Mouse (Mus musculus) intestine, embryonic 15.5 days (tissue): ENCODE results near the gene Amotl1. TPM values are rescaled to one million over a fixed set of nuclear protein-coding genes. Genes with fewer than 3 reads are reported as not detected.
"Not testable (repeated sequence)": the region's sequence is repeated elsewhere in the genome, so short reads cannot be mapped to it uniquely, and the experiment has no call there.

ENCODE experiments used
- ATAC-seq: fragments of 200-750 bp; cut with Nextera tagmentation; 2 replicates; pipeline ENCODE4 v1.8.0; 2017; ENCODE audit warnings: moderate TSS enrichment, moderate library complexity
- H3K27ac ChIP-seq: fragments of 300-500 bp; sonication (generic); 2 replicates; pipeline ENCODE4 v1.5.1; 2015; ENCODE audit warnings: mild to moderate bottlenecking, inconsistent platforms
- H3K27me3 ChIP-seq: fragments of 300-500 bp; sonication (generic); replicated peaks from 2 replicates; pipeline ENCODE4 v1.6.1; 2015; ENCODE audit warnings: inconsistent platforms
- H3K36me3 ChIP-seq: fragments of 300-500 bp; sonication (generic); 2 replicates; pipeline ENCODE4 v1.6.1; 2015; ENCODE audit warnings: inconsistent platforms
- H3K4me1 ChIP-seq: fragments of 300-500 bp; sonication (generic); replicated peaks from 2 replicates; pipeline ENCODE4 v1.6.1; 2015; ENCODE audit warnings: inconsistent platforms
- H3K4me2 ChIP-seq: fragments of 300-500 bp; sonication (generic); replicated peaks from 2 replicates; pipeline ENCODE4 v1.6.1; 2015; ENCODE audit warnings: mild to moderate bottlenecking, inconsistent platforms
- H3K4me3 ChIP-seq: fragments of 300-500 bp; sonication (generic); replicated peaks from 2 replicates; pipeline ENCODE4 v1.5.1; 2015; ENCODE audit warnings: inconsistent platforms
- H3K9ac ChIP-seq: fragments of 300-500 bp; sonication (generic); 2 replicates; pipeline ENCODE4 v1.6.1; 2015; ENCODE audit warnings: inconsistent platforms
- H3K9me3 ChIP-seq: fragments of 300-500 bp; sonication (generic); 2 replicates; pipeline ENCODE4 v1.6.1; 2016; ENCODE audit warnings: inconsistent platforms
- WGBS: fragments of 180-500 bp; shearing (Covaris S2); methylation state at CpG from one replicate; pipeline ENCODE4 v1.1.7; 2015; 5-methylcytosine and 5-hydroxymethylcytosine counted together
- polyA plus RNA-seq: library from polyadenylated mRNA; unstranded; fragments of >200 nt; fragmentation: Nextera tagmentation; extraction: Ambion mirVana; gene quantifications from 2 replicates; pipeline ENCODE4 v1.2.1, GENCODE M21; 2015

The Amotl1 gene
- 10.1 and 11.7 TPM in 2 replicates for polyA plus RNA-seq

GRCm38 (mm10) chr9:14644956-14645355 is at the start of gene Amotl1:
Gene Amotl1 (minus strand): TSS chr9:14645056.
- Histone ChIP-seq H3K9me3 (no peaks in the 10 kb centered on the region), H3K4me3 (no peak within 1 kb of the TSS), H3K4me1 (peaks cover 2% of the 10 kb centered on the region; the same call in 1 of the 2 replicates), H3K9ac (no peak within 1 kb of the TSS), H3K36me3 (no peaks in the 10 kb centered on the region), H3K27me3 (no peaks in the 10 kb centered on the region), H3K4me2 (no peak within 1 kb of the TSS), H3K27ac (no peak within 1 kb of the TSS)
- WGBS, result 54% methylated on average over 4 of the region's 4 CpGs
- no peak for ATAC-seq

GRCm38 (mm10) chr9:14689376-14690108 is 44.7 kb upstream of the Amotl1 start:
- H3K27ac ChIP-seq, result no peak overlapping the region
- H3K9ac ChIP-seq, result no peak overlapping the region
- ATAC-seq, result no peak
- H3K4me3 ChIP-seq, result no peak overlapping the region
- no peaks in the 10 kb centered on the region for H3K36me3 ChIP-seq
- 59% methylated on average over 12 of the region's 12 CpGs for WGBS
- no peaks in the 10 kb centered on the region for H3K27me3 ChIP-seq
- no peaks in the 10 kb centered on the region for H3K9me3 ChIP-seq
- no peak overlapping the region for H3K4me2 ChIP-seq
- H3K4me1 ChIP-seq, result no peaks in the 10 kb centered on the region

GRCm38 (mm10) chr9:14684363-14684762 is 39.5 kb upstream of the Amotl1 start:
- no peak for ATAC-seq
- WGBS, result 42% methylated on average over 4 of the region's 4 CpGs

GRCm38 (mm10) chr9:14682741-14683140 is 37.9 kb upstream of the Amotl1 start:
- Histone ChIP-seq H3K9ac (no peak overlapping the region), H3K27me3 (no peaks in the 10 kb centered on the region), H3K36me3 (no peaks in the 10 kb centered on the region), H3K27ac (no peak overlapping the region), H3K9me3 (no peaks in the 10 kb centered on the region), H3K4me2 (no peak overlapping the region), H3K4me1 (no peaks in the 10 kb centered on the region), H3K4me3 (no peak overlapping the region)
- ATAC-seq, result no peak

More at GRCm38 (mm10) chr9:14684363-14684762, 39.5 kb upstream of the Amotl1 start:
- H3K27ac ChIP-seq, result no peak overlapping the region
- H3K9ac ChIP-seq, result no peak overlapping the region
- H3K4me1 ChIP-seq, result no peaks in the 10 kb centered on the region
- no peak overlapping the region for H3K4me3 ChIP-seq
- no peak overlapping the region for H3K4me2 ChIP-seq
- H3K36me3 ChIP-seq, result no peaks in the 10 kb centered on the region
- no peaks in the 10 kb centered on the region for H3K9me3 ChIP-seq
- no peaks in the 10 kb centered on the region for H3K27me3 ChIP-seq

- Histone ChIP-seq H3K27ac (no peak overlapping the region), H3K9me3 (no peaks in the 10 kb centered on the region), H3K9ac (no peak overlapping the region), H3K4me2 (no peak overlapping the region), H3K36me3 (no peaks in the 10 kb centered on the region), H3K4me3 (no peak overlapping the region), H3K27me3 (no peaks in the 10 kb centered on the region), H3K4me1 (peaks cover 4% of the 10 kb centered on the region; the same call in 1 of the 2 replicates)
- WGBS, result 50% methylated on average over 2 of the region's 2 CpGs
- no peak for ATAC-seq
These were observed 35.7 kb upstream of the Amotl1 start for GRCm38 (mm10) chr9:14680584-14680983.

GRCm38 (mm10) chr9:14675707-14676691 is 31.1 kb upstream of the Amotl1 start:
- Histone ChIP-seq H3K4me2 (no peak overlapping the region), H3K9me3 (no peaks in the 10 kb centered on the region), H3K27ac (no peak overlapping the region)

GRCm38 (mm10) chr9:14674506-14674905 is 29.6 kb upstream of the Amotl1 start:
- H3K27ac ChIP-seq, result no peak overlapping the region
- no peak overlapping the region for H3K9ac ChIP-seq
- no peak overlapping the region for H3K4me2 ChIP-seq
- no peak overlapping the region for H3K4me3 ChIP-seq
- no peaks in the 10 kb centered on the region for H3K27me3 ChIP-seq
- peaks cover 4% of the 10 kb centered on the region; the same call in 1 of the 2 replicates for H3K4me1 ChIP-seq
- H3K36me3 ChIP-seq, result no peaks in the 10 kb centered on the region
- H3K9me3 ChIP-seq, result no peaks in the 10 kb centered on the region
- ATAC-seq, result no peak
- WGBS, result 86% methylated on average over 8 of the region's 8 CpGs

More at GRCm38 (mm10) chr9:14675707-14676691, 31.1 kb upstream of the Amotl1 start:
- ATAC-seq, result peak; percentile 94
- H3K4me3 ChIP-seq, result no peak overlapping the region
- no peak overlapping the region for H3K9ac ChIP-seq
- peaks cover 4% of the 10 kb centered on the region; the same call in 1 of the 2 replicates for H3K4me1 ChIP-seq
- H3K27me3 ChIP-seq, result no peaks in the 10 kb centered on the region
- no peaks in the 10 kb centered on the region for H3K36me3 ChIP-seq
- 46% methylated on average over 9 of the region's 9 CpGs for WGBS

- no peak for ATAC-seq
- no peak overlapping the region for H3K4me3 ChIP-seq
- WGBS, result 88% methylated on average over 4 of the region's 4 CpGs
These were observed 28.3 kb upstream of the Amotl1 start for GRCm38 (mm10) chr9:14673109-14673508.

GRCm38 (mm10) chr9:14671965-14672364 is 27.1 kb upstream of the Amotl1 start:
- not testable (repeated sequence) for ATAC-seq, H3K4me2 ChIP-seq, H3K36me3 ChIP-seq, H3K4me1 ChIP-seq, H3K27me3 ChIP-seq, H3K9ac ChIP-seq, H3K9me3 ChIP-seq, H3K4me3 ChIP-seq, H3K27ac ChIP-seq
- 59% methylated on average over 5 of the region's 5 CpGs for WGBS

More at GRCm38 (mm10) chr9:14673109-14673508, 28.3 kb upstream of the Amotl1 start:
- no peaks in the 10 kb centered on the region for H3K27me3 ChIP-seq
- no peaks in the 10 kb centered on the region for H3K36me3 ChIP-seq
- H3K9me3 ChIP-seq, result no peaks in the 10 kb centered on the region
- no peak overlapping the region for H3K27ac ChIP-seq
- peaks cover 4% of the 10 kb centered on the region; the same call in 1 of the 2 replicates for H3K4me1 ChIP-seq
- H3K4me2 ChIP-seq, result no peak overlapping the region
- no peak overlapping the region for H3K9ac ChIP-seq

GRCm38 (mm10) chr9:14668382-14668781 is 23.5 kb upstream of the Amotl1 start:
- H3K9me3 ChIP-seq, result no peaks in the 10 kb centered on the region
- no peak overlapping the region for H3K9ac ChIP-seq
- H3K27me3 ChIP-seq, result no peaks in the 10 kb centered on the region
- WGBS, result 75% methylated on average over 3 of the region's 3 CpGs
- H3K4me1 ChIP-seq, result no peaks in the 10 kb centered on the region
- ATAC-seq, result no peak
- no peak overlapping the region for H3K27ac ChIP-seq
- H3K36me3 ChIP-seq, result no peaks in the 10 kb centered on the region
- H3K4me3 ChIP-seq, result no peak overlapping the region
- no peak overlapping the region for H3K4me2 ChIP-seq

GRCm38 (mm10) chr9:14666071-14666470 is 21.2 kb upstream of the Amotl1 start:
- no peaks in the 10 kb centered on the region for H3K36me3 ChIP-seq
- H3K4me3 ChIP-seq, result no peak overlapping the region
- no peaks in the 10 kb centered on the region for H3K27me3 ChIP-seq
- H3K9me3 ChIP-seq, result no peaks in the 10 kb centered on the region
- H3K4me2 ChIP-seq, result no peak overlapping the region
- ATAC-seq, result no peak
- 81% methylated on average over 3 of the region's 3 CpGs for WGBS
- H3K4me1 ChIP-seq, result no peaks in the 10 kb centered on the region
- H3K27ac ChIP-seq, result no peak overlapping the region
- H3K9ac ChIP-seq, result no peak overlapping the region

GRCm38 (mm10) chr9:14663591-14663990 is 18.7 kb upstream of the Amotl1 start:
- no peaks in the 10 kb centered on the region for H3K9me3 ChIP-seq
- H3K27me3 ChIP-seq, result no peaks in the 10 kb centered on the region
- no peak overlapping the region for H3K27ac ChIP-seq
- 90% methylated on average over 2 of the region's 2 CpGs for WGBS
- H3K36me3 ChIP-seq, result no peaks in the 10 kb centered on the region
- no peak for ATAC-seq
- H3K9ac ChIP-seq, result no peak overlapping the region
- H3K4me2 ChIP-seq, result no peak overlapping the region
- no peaks in the 10 kb centered on the region for H3K4me1 ChIP-seq
- H3K4me3 ChIP-seq, result no peak overlapping the region
